Mouse (Mus musculus): ENCODE results near the gene Prkca.

Prkca gene

GRCm38 (mm10) chr11:107983883-107984282 is 359.8 kb downstream of the Prkca start:
- no peak for DNase-seq

- no peak for DNase-seq
These were observed 360.5 kb downstream of the Prkca start for GRCm38 (mm10) chr11:107983224-107983623.

- peak; percentile 22 for DNase-seq
These were observed 361.4 kb downstream of the Prkca start for GRCm38 (mm10) chr11:107982225-107982896.

- no peak for DNase-seq
These were observed 364.1 kb downstream of the Prkca start for GRCm38 (mm10) chr11:107979497-107980174.

GRCm38 (mm10) chr11:107969943-107970342 is 373.8 kb downstream of the Prkca start:
- DNase-seq, result no peak

GRCm38 (mm10) chr11:107968147-107968546 is 375.6 kb downstream of the Prkca start:
- peak; percentile 29 for DNase-seq

GRCm38 (mm10) chr11:107966229-107966628 is 377.5 kb downstream of the Prkca start:
- no peak for DNase-seq

DNA sequence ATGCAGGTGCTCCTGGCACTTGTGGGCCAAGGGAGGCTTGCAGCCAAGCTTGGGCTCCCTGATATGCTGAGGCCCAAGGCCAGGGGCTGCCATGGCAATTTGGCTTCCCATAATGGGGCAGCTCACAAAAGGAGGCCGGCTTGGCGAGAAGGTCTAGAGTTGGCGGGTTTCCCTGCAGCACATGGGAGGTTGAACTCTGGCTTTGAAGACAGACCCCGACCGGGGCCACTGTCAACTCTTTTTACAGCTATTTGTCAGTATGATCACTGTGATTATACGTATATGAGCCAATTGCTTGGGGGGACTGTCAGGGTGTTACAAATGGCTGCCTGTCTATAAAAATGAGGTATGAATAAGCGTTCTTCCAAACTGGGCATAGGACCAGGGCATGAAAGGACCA is 378.3 kb downstream of the Prkca start:
- DNase-seq, result no peak

DNA sequence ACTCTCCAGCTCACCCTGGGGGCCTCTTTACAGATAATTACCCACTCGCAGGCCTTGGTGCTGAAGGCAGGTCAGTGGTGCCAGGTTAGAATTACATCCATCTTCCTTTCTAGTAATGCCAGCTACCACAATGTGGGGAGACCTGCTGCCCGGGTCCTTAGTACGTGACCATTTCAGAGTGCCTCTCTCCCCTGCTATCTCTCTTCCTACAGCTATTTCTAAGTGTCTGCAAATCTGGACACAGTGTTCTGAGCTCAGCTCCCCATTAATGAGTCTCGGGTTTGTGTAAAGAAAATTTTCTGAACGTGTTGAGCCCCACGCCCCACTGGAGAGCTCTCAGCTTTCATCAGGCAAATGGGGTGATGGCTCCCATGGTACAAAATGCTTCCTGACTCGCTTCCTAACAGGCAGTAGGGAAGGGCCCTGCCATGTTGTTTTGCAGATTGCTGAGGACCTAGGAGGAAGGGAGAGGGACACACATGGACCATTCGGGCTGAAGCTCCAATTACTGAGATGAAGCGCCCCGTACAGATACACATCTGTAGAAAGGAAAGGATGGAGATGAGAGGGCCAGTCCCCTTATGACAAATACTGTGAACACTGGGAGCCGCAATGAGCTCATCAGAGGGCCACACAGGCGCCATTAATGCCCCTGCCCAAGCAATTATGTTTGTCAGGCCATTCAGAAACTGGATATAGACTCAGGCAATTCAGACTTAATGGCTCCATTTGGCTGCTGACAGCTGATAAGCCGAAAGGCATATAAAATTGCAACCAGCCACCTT is 386.0 kb downstream of the Prkca start:
- no peak for DNase-seq

- no peak for DNase-seq
These were observed 388.3 kb downstream of the Prkca start for GRCm38 (mm10) chr11:107955191-107956062.

- no peak for DNase-seq
These were observed 392.3 kb downstream of the Prkca start for GRCm38 (mm10) chr11:107951431-107951830.

DNA sequence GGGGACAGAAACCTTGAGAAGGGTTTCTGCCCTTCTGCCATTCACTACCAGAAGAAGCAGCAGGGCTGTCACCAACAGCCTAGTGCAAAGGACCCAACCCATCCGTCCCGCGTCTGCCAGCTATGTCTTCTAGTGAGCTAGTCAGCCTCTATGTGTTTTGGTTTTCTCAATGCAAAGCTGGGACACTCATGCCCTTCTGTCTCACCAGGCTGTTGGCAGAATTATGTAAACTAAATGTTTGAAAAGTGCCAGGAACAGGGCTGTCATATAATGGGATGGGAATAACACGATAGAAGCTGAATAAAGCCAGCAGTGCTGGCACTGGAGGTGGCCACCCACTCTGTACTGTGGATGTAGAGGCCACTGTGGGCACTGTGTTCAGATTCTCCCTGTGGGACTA is 393.1 kb downstream of the Prkca start:
- DNase-seq, result no peak

GRCm38 (mm10) chr11:107950211-107950610 is 393.5 kb downstream of the Prkca start:
- no peak for DNase-seq

- DNase-seq, result no peak
These were observed 395.8 kb downstream of the Prkca start for GRCm38 (mm10) chr11:107947951-107948350.

- DNase-seq, result no peak
These were observed 396.9 kb downstream of the Prkca start for GRCm38 (mm10) chr11:107946823-107947222.

- DNase-seq, result no peak
These were observed 406.8 kb downstream of the Prkca start for GRCm38 (mm10) chr11:107936929-107937328.

DNA sequence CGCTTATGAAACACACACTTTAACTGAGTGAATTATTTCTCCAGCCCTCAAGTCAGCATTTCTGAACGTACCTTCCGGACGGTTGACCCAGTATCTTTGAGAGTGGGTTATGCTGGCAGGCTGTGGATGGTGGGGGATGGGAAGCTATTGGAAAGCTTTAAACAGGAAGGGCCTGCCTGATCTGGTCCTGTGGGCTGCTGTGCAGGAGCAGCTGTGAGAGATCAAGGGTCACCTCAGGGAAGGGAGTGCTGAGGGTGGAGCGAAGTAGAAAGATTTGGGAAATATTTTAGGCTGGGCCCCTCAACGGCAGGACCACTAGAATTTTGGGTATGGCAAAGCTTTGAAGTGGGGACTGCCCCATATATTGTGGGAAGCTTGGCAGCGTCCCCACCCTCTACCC is 412.0 kb downstream of the Prkca start:
- peak; percentile 37 for DNase-seq

- DNase-seq, result no peak
These were observed 412.4 kb downstream of the Prkca start for GRCm38 (mm10) chr11:107931288-107931687.

DNA sequence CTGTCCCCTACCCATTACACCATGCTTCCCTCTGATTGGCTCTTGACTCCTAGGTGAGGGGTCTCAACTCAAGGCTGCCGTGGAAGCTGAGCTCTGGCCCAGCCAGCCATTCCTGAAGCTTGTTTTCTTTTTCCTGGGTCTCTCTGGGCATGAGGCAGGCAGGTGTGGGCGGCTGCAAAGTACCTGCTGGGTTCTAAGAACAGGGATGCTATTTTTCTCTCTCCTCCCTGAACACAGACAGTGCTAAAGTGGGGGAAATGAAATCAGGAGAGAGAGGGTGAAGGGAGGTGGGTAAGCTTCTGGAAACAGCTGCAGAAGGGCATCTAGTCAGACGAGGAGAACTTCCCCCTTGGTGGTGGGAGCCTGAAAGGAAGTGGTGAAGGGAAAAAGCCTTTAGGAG is 414.0 kb downstream of the Prkca start:
- no peak for DNase-seq

GRCm38 (mm10) chr11:107919852-107920508 is 423.7 kb downstream of the Prkca start:
- DNase-seq, result peak; percentile 3

DNA sequence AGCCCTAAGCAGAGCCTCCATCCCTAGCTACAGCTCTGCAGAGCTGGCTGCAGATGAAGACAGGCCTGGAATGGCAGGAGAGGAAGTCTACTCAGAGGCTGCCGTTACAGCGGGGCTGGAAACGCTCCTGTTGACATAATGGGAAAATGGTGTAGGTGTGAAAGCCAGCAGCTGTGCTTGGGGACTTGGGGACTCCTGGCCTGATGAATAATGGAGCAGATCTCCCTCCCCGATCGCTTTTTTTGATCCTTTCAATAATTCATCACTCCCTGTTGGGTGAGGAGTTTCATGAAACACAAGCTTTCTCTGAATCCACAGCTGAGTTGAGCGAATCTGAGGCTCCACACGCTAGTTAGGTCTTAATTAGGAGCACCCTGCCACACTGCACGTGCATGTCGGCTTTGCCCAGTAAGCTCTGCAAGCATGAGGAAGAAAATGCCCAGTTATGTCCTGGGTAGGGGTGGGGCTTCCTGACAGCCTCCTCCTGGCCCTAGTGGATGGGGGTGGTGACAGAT is 425.9 kb downstream of the Prkca start:
- no peak for DNase-seq

DNA sequence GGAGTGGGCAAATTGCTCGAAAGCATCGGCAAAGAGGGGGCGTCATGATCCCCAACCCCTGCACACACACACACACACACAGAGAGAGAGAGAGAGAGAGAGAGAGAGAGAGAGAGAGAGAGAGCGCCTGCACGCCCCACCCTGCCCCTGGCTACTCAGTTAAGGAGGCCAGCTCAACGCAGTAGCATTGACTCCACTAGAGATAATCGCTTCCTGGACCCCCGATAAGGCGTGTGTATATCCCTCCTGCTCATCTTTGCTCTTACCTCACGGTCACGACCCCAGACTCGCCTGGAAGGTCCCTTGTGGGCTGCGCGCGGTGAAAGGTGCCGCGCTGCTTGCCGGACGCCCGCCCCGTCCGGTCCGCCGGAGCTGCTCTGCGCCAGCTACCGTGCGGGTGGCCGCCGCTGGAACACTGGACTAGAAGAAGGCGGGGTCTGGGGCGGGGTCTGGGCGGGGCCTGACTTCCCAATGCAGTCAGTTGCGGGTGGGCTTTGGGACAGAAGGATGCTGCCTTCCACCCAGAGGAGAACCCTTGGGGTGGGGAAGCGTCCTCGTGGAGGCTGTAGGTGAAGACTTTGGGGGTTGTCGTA is 429.0 kb downstream of the Prkca start, which contains the start of gene Cacng5:
TSS of gene Cacng5 (minus strand) at position 422 of the 593 bp plus-strand sequence.
- DNase-seq, result no peak

All from lung, postnatal 36 days (tissue).